Mouse (Mus musculus) testis, postnatal 14 days (tissue): Measurements from ENCODE around the gene Inpp5a.

ENCODE experiments used
- DNase-seq: peaks from one replicate; pipeline ENCODE4 v3.0.0; 2021; ENCODE audit warnings: low spot score

Gene Inpp5a

GRCm38 (mm10) chr7:139388670-139389212, at the start of gene Inpp5a:
Inpp5a (plus strand) TSS chr7:139389109.
- peak; percentile 99 for DNase-seq

GRCm38 (mm10) chr7:139339184-139339583, 49.7 kb upstream of the Inpp5a start:
- DNase-seq, result no peak

GRCm38 (mm10) chr7:139341020-139341660, 47.8 kb upstream of the Inpp5a start:
- no peak for DNase-seq

- no peak for DNase-seq
These were observed 46.1 kb upstream of the Inpp5a start for GRCm38 (mm10) chr7:139342809-139343208.

GRCm38 (mm10) chr7:139347051-139347450, 41.9 kb upstream of the Inpp5a start:
- no peak for DNase-seq

GRCm38 (mm10) chr7:139350606-139351005, 38.3 kb upstream of the Inpp5a start:
- DNase-seq, result no peak

GRCm38 (mm10) chr7:139354370-139355139, 34.4 kb upstream of the Inpp5a start:
- DNase-seq, result no peak

GRCm38 (mm10) chr7:139357043-139357442, 31.9 kb upstream of the Inpp5a start:
- no peak for DNase-seq

GRCm38 (mm10) chr7:139359906-139360305, 29.0 kb upstream of the Inpp5a start:
- no peak for DNase-seq

- no peak for DNase-seq
These were observed 27.9 kb upstream of the Inpp5a start for GRCm38 (mm10) chr7:139360890-139361559.

GRCm38 (mm10) chr7:139361799-139362198, 27.1 kb upstream of the Inpp5a start:
- no peak for DNase-seq

- no peak for DNase-seq
These were observed 26.4 kb upstream of the Inpp5a start for GRCm38 (mm10) chr7:139362514-139362913.

GRCm38 (mm10) chr7:139363281-139364004, 25.5 kb upstream of the Inpp5a start:
- no peak for DNase-seq

GRCm38 (mm10) chr7:139364005-139364557, 24.8 kb upstream of the Inpp5a start:
- peak; percentile 81 for DNase-seq

GRCm38 (mm10) chr7:139364936-139365830, 23.7 kb upstream of the Inpp5a start:
- no peak for DNase-seq

- no peak for DNase-seq
These were observed 22.8 kb upstream of the Inpp5a start for GRCm38 (mm10) chr7:139366131-139366530.

GRCm38 (mm10) chr7:139366549-139366948, 22.4 kb upstream of the Inpp5a start:
- DNase-seq, result no peak

GRCm38 (mm10) chr7:139368218-139368617, 20.7 kb upstream of the Inpp5a start:
- DNase-seq, result no peak

GRCm38 (mm10) chr7:139368722-139369380, 20.1 kb upstream of the Inpp5a start:
- peak; percentile 38 for DNase-seq

- DNase-seq, result no peak
These were observed 19.3 kb upstream of the Inpp5a start for GRCm38 (mm10) chr7:139369501-139370088.
